10 mouse cellular contexts compared by ENCODE assay signal in the genomic region with DNA sequence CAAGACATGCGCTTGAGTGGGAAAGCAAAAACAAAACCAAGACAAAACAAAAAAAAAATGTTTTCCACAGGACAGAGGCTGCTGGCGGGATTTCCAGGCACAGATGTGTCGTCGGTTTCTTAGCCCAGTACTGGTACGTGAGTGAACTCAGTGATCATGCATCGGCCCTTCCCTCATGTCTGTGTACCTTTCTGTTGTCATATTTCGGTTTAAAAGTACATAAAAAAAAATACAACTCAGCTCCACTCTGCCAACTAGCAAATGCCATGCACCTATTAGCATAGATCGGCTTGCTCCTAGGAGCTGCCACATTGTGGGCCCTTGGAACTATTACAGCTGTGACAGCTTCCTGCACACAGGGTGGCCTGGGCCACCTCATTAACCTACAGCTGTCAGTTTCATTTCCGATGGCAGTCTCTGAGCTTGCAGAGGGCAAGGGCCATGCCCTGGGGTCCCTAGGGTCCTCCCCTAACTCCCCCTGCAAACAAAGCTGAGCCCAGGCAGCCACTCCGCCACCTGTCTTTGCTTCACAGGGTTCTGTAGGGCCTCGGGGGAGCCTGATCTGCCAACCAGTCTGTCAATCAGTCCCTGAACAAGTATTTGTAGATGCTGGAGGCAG. TPM values are rescaled to one million over a fixed set of nuclear protein-coding genes. Genes with fewer than 3 reads are reported as not detected.
DNase-seq lines count a peak whose midpoint lies in the region; ATAC-seq and TF ChIP-seq lines count a peak whose summit lies in the region.
"Had no signal": no experiment of that assay in that cellular context is flagged by ENCODE, and none has a peak within 500 bp of the region (broad histone marks: within the 10 kb centered on the region; RNA-seq: fewer than 3 reads in every experiment).

No protein-coding gene starts in this region.

- no peak for TF ChIP-seq POLR2A in brain, embryonic 14.5 days (IDR thresholded peaks at IDR 0.05; ENCODE audit: borderline replicate concordance, extremely low read depth, insufficient read depth, insufficient read length, poor library complexity, severe bottlenecking)

- TF ChIP-seq CTCF in brain, embryonic 14.5 days (IDR thresholded peaks at IDR 0.05; ENCODE audit: borderline replicate concordance, extremely low read depth, insufficient read depth, insufficient read length): no peak

- 44% methylated on average over 11 of the region's 11 CpGs for WGBS in hindbrain, embryonic 11.5 days
- WGBS in heart, embryonic 11.5 days (ENCODE audit: insufficient replicate concordance): 61% methylated on average over 11 of the region's 11 CpGs

- H3K27ac ChIP-seq in hindbrain, embryonic 11.5 days (ENCODE audit: low read depth, low read length): no peak overlapping the region
- H3K27ac ChIP-seq in heart, embryonic 11.5 days (ENCODE audit: low read depth, low read length): no peak overlapping the region

- H3K4me2 ChIP-seq in hindbrain, embryonic 11.5 days (replicated peaks; ENCODE audit: low read depth, low read length): no peak overlapping the region
- no peak overlapping the region for H3K4me2 ChIP-seq in heart, embryonic 11.5 days
- H3K4me2 ChIP-seq: lung, embryonic 14.5 days had no signal

- H3K4me3 ChIP-seq in hindbrain, embryonic 11.5 days (ENCODE audit: low read depth, low read length): no peak overlapping the region
- no peak overlapping the region for H3K4me3 ChIP-seq in heart, embryonic 11.5 days (ENCODE audit: low read depth, low read length)

- peaks cover 18% of the 10 kb centered on the region for H3K27me3 ChIP-seq in hindbrain, embryonic 11.5 days (ENCODE audit: control insufficient read depth, insufficient read depth, low read length)
- H3K27me3 ChIP-seq in heart, embryonic 11.5 days (ENCODE audit: control insufficient read depth, insufficient read depth, low read length): peaks cover 3% of the 10 kb centered on the region; the same call in 1 of the 2 replicates

- ATAC-seq in hindbrain, embryonic 11.5 days (ENCODE audit: low FRiP score): peak; percentile 77
- no peak for ATAC-seq in heart, embryonic 11.5 days (replicated peaks; ENCODE audit: insufficient number of reproducible peaks, low FRiP score, low TSS enrichment)

- no peaks in the 10 kb centered on the region for H3K9me3 ChIP-seq in hindbrain, embryonic 11.5 days (ENCODE audit: control insufficient read depth, low read length)
- 0 out of 2 replicates have a peak, but pooled peaks cover under 1% of the 10 kb centered on the region for H3K9me3 ChIP-seq in heart, embryonic 11.5 days (replicated peaks; ENCODE audit: control insufficient read depth, low read length)

- DNase-seq in heart, adult 11 months: peak; percentile 91
- DNase-seq in heart, postnatal 4 days: no peak
- peak; percentile 68 for DNase-seq in brain, embryonic 14.5 days (ENCODE audit: low read depth)
- DNase-seq in hindbrain, embryonic 11.5 days (ENCODE audit: low spot score): peak; percentile 76
- peak; percentile 57 for DNase-seq in neural tube, embryonic 10.5 days (ENCODE audit: extremely low spot score, low spot score)
- no peak for DNase-seq in left cerebral cortex, adult 11 months (ENCODE audit: low spot score)
- DNase-seq in frontal cortex, adult 2 months (ENCODE audit: extremely low spot score in 1 of 2, low spot score in 1 of 2): no peak
- DNase-seq: lung, embryonic 14.5 days; thymus, postnatal 14 days had no signal

- no peak overlapping the region for H3K9ac ChIP-seq in hindbrain, embryonic 11.5 days (ENCODE audit: low read depth, low read length)
- no peak overlapping the region for H3K9ac ChIP-seq in heart, embryonic 11.5 days (ENCODE audit: low read depth, low read length)
- H3K9ac ChIP-seq: lung, embryonic 14.5 days had no signal

- H3K36me3 ChIP-seq in hindbrain, embryonic 11.5 days (ENCODE audit: control insufficient read depth, insufficient read depth, low read length): no peaks in the 10 kb centered on the region
- H3K36me3 ChIP-seq in heart, embryonic 11.5 days (ENCODE audit: control insufficient read depth, insufficient read depth, low read length): no peaks in the 10 kb centered on the region

- peaks cover 14% of the 10 kb centered on the region for H3K4me1 ChIP-seq in hindbrain, embryonic 11.5 days (replicated peaks; ENCODE audit: control insufficient read depth, insufficient read depth, low read length)
- peaks cover 14% of the 10 kb centered on the region for H3K4me1 ChIP-seq in heart, embryonic 11.5 days (ENCODE audit: control insufficient read depth, insufficient read depth, low read length)

RNA-seq across cellular contexts. Expression of a gene that starts 33.5 kb away (rescaled TPM):
- total RNA-seq in heart, postnatal 4 days (2021): 10 to 100 TPM; 15.4 to 16.3 TPM
- polyA plus RNA-seq in brain, embryonic 14.5 days (2012; rRNA removed): 1.8 and 3.2 TPM in 2 replicates
- 4.2 and 7.3 TPM in 2 replicates for polyA plus RNA-seq in hindbrain, embryonic 11.5 days (2014; fragmentation: Nextera tagmentation; extraction: Ambion mirVana)
- 3.1 and 3.7 TPM in 2 replicates for polyA plus RNA-seq in heart, embryonic 11.5 days (2014; fragmentation: Nextera tagmentation; extraction: Ambion mirVana)
- polyA plus RNA-seq in frontal cortex, adult 2 months (2012; rRNA removed): 1.7 and 2.7 TPM in 2 replicates

Comparison
In these comparisons a context has a peak if more than half of its experiments do, and no peak if none do; other contexts are left out.
1. DNase-seq: peak in heart, adult 11 months (single experiment), brain, embryonic 14.5 days (single experiment), hindbrain, embryonic 11.5 days (single experiment) and neural tube, embryonic 10.5 days (single experiment); none in heart, postnatal 4 days (single experiment), left cerebral cortex, adult 11 months (single experiment) and frontal cortex, adult 2 months (0 of 2).